Mouse (Mus musculus) forebrain, postnatal 0 days (tissue): ENCODE measurements at regions not wholly inside any gene's neighbourhood (a gene's known extent, or its start where the extent isn't known, plus 50 kb on each side); places are given as distances from the start of the nearest gene placed in this dataset.

Experiments
- ATAC-seq: fragments of 200-750 bp; cut with Nextera tagmentation; 2 replicates; pipeline ENCODE4 v1.8.0; 2017; ENCODE audit warnings: mild to moderate bottlenecking, moderate library complexity
- DNase-seq: peaks from one replicate; pipeline ENCODE4 v3.0.0-alpha.2; 2015
- H3K27ac ChIP-seq: fragments of 300-500 bp; sonication (generic); 2 replicates; pipeline ENCODE4 v1.5.1; 2014; ENCODE audit warnings: low read depth, mild to moderate bottlenecking, antibody characterized with exemption, low read length, moderate library complexity, mixed read lengths
- H3K27me3 ChIP-seq: fragments of 300-500 bp; sonication (generic); 2 replicates; pipeline ENCODE4 v1.6.1; 2014; ENCODE audit warnings: mild to moderate bottlenecking, low read length, mixed read lengths; ENCODE audit not compliant: insufficient read depth
- H3K36me3 ChIP-seq: fragments of 300-500 bp; sonication (generic); 2 replicates; pipeline ENCODE4 v1.6.1; 2014; ENCODE audit warnings: mild to moderate bottlenecking, moderate library complexity; ENCODE audit not compliant: insufficient read depth
- H3K4me1 ChIP-seq: fragments of 300-500 bp; sonication (generic); 2 replicates; pipeline ENCODE4 v1.6.1; 2014; ENCODE audit warnings: antibody characterized with exemption; ENCODE audit not compliant: insufficient read depth
- H3K4me2 ChIP-seq: fragments of 300-500 bp; sonication (generic); 2 replicates; pipeline ENCODE4 v1.6.1; 2014; ENCODE audit warnings: low read depth, mild to moderate bottlenecking, moderate library complexity
- H3K4me3 ChIP-seq: fragments of 300-500 bp; sonication (generic); 2 replicates; pipeline ENCODE4 v1.5.1; 2014; ENCODE audit warnings: low read depth, low read length, mixed read lengths
- H3K9ac ChIP-seq: fragments of 300-500 bp; sonication (generic); 2 replicates; pipeline ENCODE4 v1.6.1; 2014; ENCODE audit warnings: mild to moderate bottlenecking
- H3K9me3 ChIP-seq: fragments of 300-500 bp; sonication (generic); 2 replicates; pipeline ENCODE4 v1.6.1; 2016; ENCODE audit warnings: low read length
- CTCF ChIP-seq: sonication (generic); IDR thresholded peaks from 2 replicates; pipeline ENCODE4 v1.5.1; 2016; ENCODE audit warnings: antibody characterized with exemption, control low read depth, low read depth
- WGBS: fragments of 180-500 bp; shearing (Covaris S2); extraction: QIAGEN DNeasy Blood & Tissue Kit; methylation state at CpG from one replicate; pipeline ENCODE4 v1.1.7; 2014; 5-methylcytosine and 5-hydroxymethylcytosine counted together

DNA sequence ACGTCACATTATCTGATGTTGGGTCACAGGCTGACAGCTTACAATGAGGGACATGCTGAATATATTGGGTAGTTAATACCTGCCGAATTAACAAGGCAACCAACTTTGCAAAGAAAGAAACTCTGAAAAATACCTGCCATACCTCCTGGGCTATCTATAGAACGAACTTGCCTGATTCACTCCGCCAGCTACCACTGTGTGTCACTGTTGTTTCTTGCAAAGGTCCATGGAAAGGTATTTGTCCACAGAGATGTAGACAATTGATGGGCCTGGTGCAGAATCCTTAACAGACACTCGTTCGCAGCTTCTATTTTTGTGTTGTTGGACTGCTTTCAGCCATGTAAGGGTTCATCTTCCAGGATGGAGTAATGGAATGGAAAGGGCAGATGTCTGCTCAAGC lies 226.4 kb upstream of the Tmco5 start:
- 70% methylated on average over 6 of the region's 6 CpGs for WGBS
- no peaks in the 10 kb centered on the region for H3K27me3 ChIP-seq
- H3K4me1 ChIP-seq, result no peaks in the 10 kb centered on the region
- no peaks in the 10 kb centered on the region for H3K9me3 ChIP-seq
- no peak overlapping the region for H3K27ac ChIP-seq
- ATAC-seq (no peak), DNase-seq (no peak)
- H3K4me3 ChIP-seq, result no peak overlapping the region
- peak; percentile 35; the same call in 1 of the 2 replicates for TF ChIP-seq CTCF
- no peak overlapping the region for H3K9ac ChIP-seq
- H3K4me2 ChIP-seq, result no peak overlapping the region
- H3K36me3 ChIP-seq, result no peaks in the 10 kb centered on the region

GRCm38 (mm10) chr2:116685756-116686155 lies 192.7 kb upstream of the Tmco5 start:
- no peaks in the 10 kb centered on the region for H3K36me3 ChIP-seq
- no peak overlapping the region for H3K4me3 ChIP-seq
- no peaks in the 10 kb centered on the region for H3K4me1 ChIP-seq
- ATAC-seq, result no peak
- 87% methylated on average over 4 of the region's 4 CpGs for WGBS
- no peaks in the 10 kb centered on the region for H3K27me3 ChIP-seq
- TF ChIP-seq CTCF, result no peak
- H3K9me3 ChIP-seq, result no peaks in the 10 kb centered on the region
- no peak overlapping the region for H3K27ac ChIP-seq
- DNase-seq, result no peak
- H3K4me2 ChIP-seq, result no peak overlapping the region
- H3K9ac ChIP-seq, result no peak overlapping the region

DNA sequence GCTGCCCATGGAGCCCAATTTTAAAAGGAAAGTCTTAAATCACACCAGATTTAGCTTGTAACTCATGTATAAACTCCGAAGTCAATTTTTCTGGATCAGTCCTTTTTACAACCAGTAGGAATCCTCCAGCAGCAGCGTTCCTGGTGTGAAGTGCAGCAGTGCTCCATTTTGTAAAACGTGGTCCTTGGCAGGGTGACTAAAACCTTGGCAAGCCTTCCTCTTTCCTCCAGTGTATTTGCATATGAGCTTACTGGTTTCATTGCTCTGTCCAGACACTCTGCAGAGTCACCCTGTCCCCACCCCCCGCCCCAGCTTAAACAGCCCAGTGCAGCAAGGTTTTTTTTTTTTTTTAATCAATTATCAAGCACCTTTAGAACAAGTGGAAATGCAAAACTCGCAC lies 180.9 kb upstream of the Tmco5 start:
- WGBS, result 43% methylated on average over 5 of the region's 5 CpGs

DNA sequence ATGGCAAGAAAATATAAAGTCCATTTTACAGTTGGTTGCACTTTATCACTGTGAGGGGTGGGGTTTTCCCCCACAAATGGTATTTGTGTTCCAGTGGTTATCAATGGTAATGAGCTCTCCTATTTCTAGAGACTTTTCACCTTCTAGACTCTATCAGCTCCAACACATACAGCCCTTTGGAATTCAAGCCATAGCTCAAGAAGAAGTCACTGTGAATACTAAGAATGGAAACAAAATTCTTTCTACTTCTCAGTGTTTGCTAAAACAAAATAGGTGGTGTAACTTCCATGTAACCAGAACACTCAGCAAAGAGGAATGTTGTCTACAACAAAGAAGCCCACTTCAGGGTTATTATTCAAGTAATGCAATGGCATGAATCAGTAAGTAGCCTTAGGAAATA lies 173.8 kb upstream of the Tmco5 start:
- no peak overlapping the region for H3K9ac ChIP-seq
- H3K4me1 ChIP-seq, result no peaks in the 10 kb centered on the region
- no peaks in the 10 kb centered on the region for H3K27me3 ChIP-seq
- no peak for TF ChIP-seq CTCF
- DNase-seq (no peak), ATAC-seq (no peak)
- H3K4me3 ChIP-seq, result no peak overlapping the region
- H3K36me3 ChIP-seq, result no peaks in the 10 kb centered on the region
- no peak overlapping the region for H3K4me2 ChIP-seq
- no peaks in the 10 kb centered on the region for H3K9me3 ChIP-seq
- no peak overlapping the region for H3K27ac ChIP-seq

More for the DNA sequence above, 180.9 kb upstream of the Tmco5 start:
- TF ChIP-seq CTCF, result no peak
- ATAC-seq (no peak), DNase-seq (peak; percentile 40)
- Histone ChIP-seq H3K4me3 (no peak overlapping the region), H3K4me1 (no peaks in the 10 kb centered on the region), H3K9me3 (no peaks in the 10 kb centered on the region), H3K4me2 (no peak overlapping the region), H3K36me3 (no peaks in the 10 kb centered on the region), H3K9ac (no peak overlapping the region), H3K27ac (no peak overlapping the region), H3K27me3 (no peaks in the 10 kb centered on the region)

- H3K36me3 ChIP-seq, result no peaks in the 10 kb centered on the region
- H3K4me3 ChIP-seq, result no peak overlapping the region
- H3K4me2 ChIP-seq, result no peak overlapping the region
- no peak overlapping the region for H3K27ac ChIP-seq
- WGBS, result 80% methylated on average over 4 of the region's 4 CpGs
- H3K4me1 ChIP-seq, result no peaks in the 10 kb centered on the region
- DNase-seq (no peak), ATAC-seq (no peak)
- H3K9ac ChIP-seq, result no peak overlapping the region
- no peaks in the 10 kb centered on the region for H3K9me3 ChIP-seq
- no peak for TF ChIP-seq CTCF
- H3K27me3 ChIP-seq, result no peaks in the 10 kb centered on the region
Observed at GRCm38 (mm10) chr2:116709608-116710007, 168.9 kb upstream of the Tmco5 start.

- Histone ChIP-seq H3K4me3 (no peak overlapping the region), H3K4me2 (no peak overlapping the region), H3K9me3 (no peaks in the 10 kb centered on the region), H3K27ac (no peak overlapping the region), H3K27me3 (no peaks in the 10 kb centered on the region), H3K9ac (no peak overlapping the region), H3K4me1 (no peaks in the 10 kb centered on the region), H3K36me3 (no peaks in the 10 kb centered on the region)
- ATAC-seq, result no peak
- TF ChIP-seq CTCF, result no peak
- no peak for DNase-seq
- WGBS, result 38% methylated on average over 9 of the region's 9 CpGs
Observed at GRCm38 (mm10) chr2:116716529-116717201, 161.8 kb upstream of the Tmco5 start.

- DNase-seq, result no peak
- no peak overlapping the region for H3K4me3 ChIP-seq
- H3K27ac ChIP-seq, result no peak overlapping the region
- ATAC-seq, result no peak
- H3K4me1 ChIP-seq, result no peaks in the 10 kb centered on the region
- no peak overlapping the region for H3K9ac ChIP-seq
- no peak for TF ChIP-seq CTCF
- H3K36me3 ChIP-seq, result no peaks in the 10 kb centered on the region
- no peak overlapping the region for H3K4me2 ChIP-seq
- 75% methylated on average over 5 of the region's 5 CpGs for WGBS
- no peaks in the 10 kb centered on the region for H3K27me3 ChIP-seq
- H3K9me3 ChIP-seq, result no peaks in the 10 kb centered on the region
Observed at GRCm38 (mm10) chr2:116718637-116719036, 159.9 kb upstream of the Tmco5 start.
